Mouse (Mus musculus) CD4-positive, CD25-positive, alpha-beta regulatory T cell, adult 4 months (primary cell): Measurements from ENCODE around the gene Higd1b. TPM values are rescaled to one million over a fixed set of nuclear protein-coding genes. Genes with fewer than 3 reads are reported as not detected.

Experiments used
- ATAC-seq: one replicate; pipeline ENCODE4 v1.8.0; 2017
- polyA plus RNA-seq, 2 experiments: library from polyadenylated mRNA; unstranded; fragments of 100-300 nt; shearing (Covaris generic); gene quantifications; one replicate each; pipeline ENCODE4 v1.2.1; 2017

The Higd1b gene
- polyA plus RNA-seq, 2 experiments from 2014 or later = not detected

- ATAC-seq = no peak
Measured at GRCm38 (mm10) chr11:102838616-102839150, 3.0 kb downstream of the Higd1b start.

- ATAC-seq = no peak
Measured at GRCm38 (mm10) chr11:102845926-102846325, 10.3 kb downstream of the Higd1b start.

- ATAC-seq = no peak
Measured at GRCm38 (mm10) chr11:102851883-102852282, 16.2 kb downstream of the Higd1b start.

- no peak for ATAC-seq
Measured at GRCm38 (mm10) chr11:102853760-102854159, 18.1 kb downstream of the Higd1b start.

- ATAC-seq = no peak
Measured at GRCm38 (mm10) chr11:102855941-102856340, 20.3 kb downstream of the Higd1b start.

GRCm38 (mm10) chr11:102858951-102859350, 23.3 kb downstream of the Higd1b start:
- no peak for ATAC-seq

- ATAC-seq = no peak
Measured at GRCm38 (mm10) chr11:102859933-102860332, 24.3 kb downstream of the Higd1b start.

- ATAC-seq = no peak
Measured at GRCm38 (mm10) chr11:102864272-102864671, 28.6 kb downstream of the Higd1b start.

GRCm38 (mm10) chr11:102874801-102875334, 39.2 kb downstream of the Higd1b start:
- no peak for ATAC-seq

GRCm38 (mm10) chr11:102879558-102879957, 43.9 kb downstream of the Higd1b start:
- no peak for ATAC-seq

GRCm38 (mm10) chr11:102880585-102881313, 45.1 kb downstream of the Higd1b start, which contains the start of the genes Eftud2 and Ccdc103:
Eftud2 (minus strand) TSS chr11:102880985.
Ccdc103 (plus strand) TSS chr11:102881204.
- ATAC-seq = peak; percentile 93

- peak; percentile 6 for ATAC-seq
Measured at GRCm38 (mm10) chr11:102881314-102882198, 45.9 kb downstream of the Higd1b start.

- ATAC-seq = no peak
Measured at GRCm38 (mm10) chr11:102884616-102885219, 49.1 kb downstream of the Higd1b start, which contains the start of gene Fam187a. Fam187a (plus strand) TSS chr11:102885169.

GRCm38 (mm10) chr11:102887433-102887832, 51.8 kb downstream of the Higd1b start:
- ATAC-seq = no peak

Other genes starting within 250 kb of the Higd1b start
- not detected for gene Fzd2, start 231.5 kb upstream of the Higd1b start, polyA plus RNA-seq
- under 1 TPM in 1 of 2 experiments, not detected in 1; 0.16 TPM for gene Meioc, start 172.1 kb upstream of the Higd1b start, polyA plus RNA-seq
- 10 to 100 TPM; 30.6 to 38.0 TPM for gene Ccdc43, start 138.1 kb upstream of the Higd1b start, polyA plus RNA-seq
- not detected for gene Adam11, start 74.4 kb upstream of the Higd1b start, polyA plus RNA-seq
- gene Gjc1, start 16.1 kb upstream of the Higd1b start, polyA plus RNA-seq = under 1 TPM in 1 of 2 experiments, not detected in 1; 0.28 TPM
- 100 to 1,000 TPM in 1 of 2 experiments, 10 to 100 TPM in 1; 97.2 to 170 TPM for gene Eftud2, start 45.1 kb downstream of the Higd1b start, polyA plus RNA-seq
- gene Ccdc103, start 45.4 kb downstream of the Higd1b start, polyA plus RNA-seq = not detected
- not detected for gene Fam187a, start 49.3 kb downstream of the Higd1b start, polyA plus RNA-seq
- not detected for gene Gfap, start 65.1 kb downstream of the Higd1b start, polyA plus RNA-seq
- gene Kif18b, start 89.3 kb downstream of the Higd1b start, polyA plus RNA-seq = under 1 TPM; 0.28 to 0.76 TPM
- not detected for gene C1ql1, start 110.8 kb downstream of the Higd1b start, polyA plus RNA-seq
- gene Nmt1, start 192.3 kb downstream of the Higd1b start, polyA plus RNA-seq = 100 to 1,000 TPM; 111 TPM
- gene Dcakd, start 192.5 kb downstream of the Higd1b start, polyA plus RNA-seq = 10 to 100 TPM; 26.4 to 32.5 TPM